Mouse (Mus musculus): ENCODE data around the gene 1700088E04Rik.

Gene 1700088E04Rik

DNA sequence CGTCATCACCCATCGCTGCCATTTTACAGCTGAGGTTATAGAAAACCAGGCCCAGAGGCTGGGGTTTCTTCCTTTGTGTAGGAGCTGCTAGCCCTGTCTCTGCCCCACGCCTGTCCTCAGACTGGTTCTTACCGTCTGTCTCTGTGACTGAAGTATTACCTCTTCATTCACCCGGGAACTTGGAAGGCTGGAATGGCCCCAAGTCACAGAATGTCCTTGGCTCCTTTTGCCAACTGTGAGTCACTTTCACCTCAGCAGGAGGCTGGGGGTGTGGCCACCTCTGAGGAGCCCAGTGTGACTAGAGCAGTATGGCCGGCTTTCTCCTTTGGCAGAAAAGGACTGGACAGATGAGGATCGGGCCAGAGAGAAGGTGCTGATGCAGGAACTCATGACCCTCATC lies 9.6 kb downstream of the 1700088E04Rik start:
- peak in 1 of 2 experiments; percentile 26 for DNase-seq (ENCODE audit: low spot score in 2 of 2)

DNA sequence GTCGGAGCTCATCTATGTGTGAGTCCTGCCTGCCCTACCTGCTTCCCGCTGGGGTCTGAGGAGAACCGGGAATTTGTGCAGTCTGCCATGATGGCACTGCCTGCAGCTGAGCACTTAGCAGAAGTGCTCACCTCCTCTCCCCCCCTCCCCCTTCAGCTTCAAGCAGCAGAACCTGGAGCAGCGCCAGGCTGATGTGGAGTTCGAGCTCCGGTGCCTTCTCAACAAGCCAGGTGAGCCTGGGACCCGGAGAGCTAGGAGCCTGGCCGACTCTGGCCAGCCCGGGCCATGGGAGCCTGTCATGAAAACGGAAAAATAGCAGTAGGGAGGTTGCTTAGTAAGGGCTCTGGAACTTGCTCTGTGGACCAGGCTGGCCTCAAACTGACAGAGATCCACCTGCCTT lies 10.3 kb downstream of the 1700088E04Rik start:
- DNase-seq (ENCODE audit: low spot score in 2 of 2): no peak

DNA sequence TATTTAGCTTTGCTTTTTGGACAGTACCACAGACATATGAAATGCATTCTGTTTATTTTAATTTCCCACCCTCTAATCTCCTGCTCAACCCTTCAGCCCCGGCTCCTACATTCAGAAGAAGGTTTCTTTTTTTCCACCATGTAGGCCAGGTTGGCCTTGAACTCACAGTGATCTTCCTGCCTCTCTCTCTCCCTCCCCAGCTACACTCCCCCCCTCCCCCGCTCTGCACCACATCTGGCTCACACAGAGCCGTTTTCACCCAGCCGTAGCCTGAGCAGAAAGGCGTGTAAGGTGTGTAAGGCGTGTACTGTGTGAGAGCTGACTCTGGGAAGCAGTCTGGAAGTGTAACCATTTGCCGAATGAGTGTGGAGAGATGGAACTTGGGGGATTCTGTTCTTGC lies 11.7 kb downstream of the 1700088E04Rik start:
- no peak for DNase-seq (ENCODE audit: low spot score in 2 of 2)

DNA sequence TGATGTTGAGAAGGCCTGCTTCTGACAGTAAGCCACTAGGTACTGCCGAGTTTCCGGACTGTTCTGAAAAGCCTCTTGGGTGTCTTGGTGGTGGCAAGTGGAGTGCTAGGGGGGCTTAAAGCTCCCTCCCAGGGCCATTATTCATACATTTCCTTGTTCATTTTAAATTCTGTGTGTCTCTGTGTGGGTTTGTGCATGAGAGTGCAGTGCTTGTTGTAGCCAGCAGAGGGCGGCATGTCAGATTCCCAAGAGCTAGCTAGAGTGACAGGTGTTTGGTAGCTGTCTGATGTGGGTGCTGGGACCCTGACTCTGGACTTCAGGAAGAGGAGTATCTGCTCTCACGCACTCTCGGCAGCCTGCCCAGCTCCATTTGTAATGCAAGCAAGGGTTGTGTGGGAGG lies 12.8 kb downstream of the 1700088E04Rik start:
- no peak for DNase-seq (ENCODE audit: low spot score in 2 of 2)

DNA sequence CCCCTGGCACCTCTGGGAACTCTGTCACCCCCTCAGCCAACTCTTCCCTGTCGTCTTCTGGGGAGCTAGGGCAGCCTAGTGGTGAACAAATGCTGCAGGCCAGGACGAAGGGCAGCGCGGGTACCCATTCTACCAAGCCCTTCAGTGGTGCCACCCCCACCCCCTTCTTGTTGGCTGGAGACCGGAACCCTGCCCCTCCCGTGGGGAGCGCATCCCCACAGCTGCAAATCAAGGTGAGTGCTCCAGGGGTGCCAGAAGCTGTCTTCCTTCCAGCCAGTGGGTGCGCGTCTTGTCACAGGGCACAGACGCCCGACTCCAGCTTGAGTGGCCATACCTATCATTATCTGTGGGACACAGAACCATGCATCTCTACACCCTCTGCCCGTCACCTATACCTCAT lies 14.0 kb downstream of the 1700088E04Rik start:
- no peak for DNase-seq (ENCODE audit: low spot score in 2 of 2)

DNA sequence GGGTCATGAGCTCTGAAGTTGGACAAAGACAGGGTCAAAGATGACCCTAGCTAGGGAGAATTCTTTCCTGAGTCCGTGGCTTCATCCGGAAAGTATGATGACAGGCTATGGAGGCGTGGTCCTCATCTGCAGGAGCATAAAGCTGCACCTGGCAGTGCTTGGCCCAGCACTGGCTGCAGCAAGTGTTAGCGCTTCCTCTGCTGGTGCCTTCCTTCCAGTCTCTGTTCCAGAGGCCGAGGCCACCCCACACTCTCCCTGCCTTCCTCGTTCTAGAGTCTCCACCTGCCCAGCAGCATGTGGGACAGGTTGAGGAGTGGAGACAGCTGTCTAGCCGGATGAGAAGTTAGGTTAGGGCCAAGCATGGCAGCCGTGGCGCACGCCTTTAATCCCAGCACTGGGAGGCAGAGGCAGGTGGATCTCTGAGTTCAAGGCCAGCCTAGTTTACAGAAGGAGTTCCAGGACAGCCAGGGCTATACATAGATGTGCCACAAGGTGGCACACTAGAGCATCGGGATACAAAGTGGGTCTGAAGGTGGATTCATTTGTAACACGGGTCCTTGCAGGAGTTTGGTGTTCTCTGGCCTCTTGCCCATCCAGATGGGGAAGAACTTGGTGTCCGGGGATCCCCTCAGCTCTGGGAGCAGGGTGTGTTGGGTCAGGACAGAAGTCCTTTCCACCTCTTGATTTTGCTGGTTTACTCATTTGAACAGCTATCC lies 14.7 kb downstream of the 1700088E04Rik start:
- DNase-seq (ENCODE audit: low spot score in 2 of 2): peak in 1 of 2 experiments; percentile 14

DNA sequence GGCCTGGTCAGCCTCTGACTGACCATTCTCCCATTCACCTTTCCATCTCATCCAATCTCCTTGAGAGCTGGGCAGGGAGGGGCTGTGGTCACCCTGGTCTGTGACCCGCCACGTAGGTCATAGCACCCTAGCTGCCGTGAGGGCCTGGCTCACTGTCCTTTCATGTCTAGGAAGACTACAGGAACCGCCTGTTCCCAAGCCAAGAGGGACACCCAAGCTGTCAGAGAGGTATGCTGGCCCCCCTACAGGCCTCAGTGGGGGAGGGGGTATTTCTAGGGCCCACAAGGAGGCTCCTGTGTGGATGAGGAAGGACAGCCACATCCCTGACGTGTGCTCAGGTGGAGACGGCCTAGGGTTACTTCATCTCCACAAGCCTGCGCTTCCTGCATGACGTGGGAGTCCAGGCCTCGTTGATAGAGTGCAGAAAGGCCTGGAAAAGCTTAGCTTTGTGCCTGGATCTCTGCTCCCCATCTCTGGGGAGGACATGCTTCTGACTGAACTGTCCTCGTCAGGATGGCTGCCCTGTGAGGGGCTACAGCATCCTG lies 16.6 kb downstream of the 1700088E04Rik start:
- no peak for DNase-seq (ENCODE audit: low spot score in 2 of 2)

DNA sequence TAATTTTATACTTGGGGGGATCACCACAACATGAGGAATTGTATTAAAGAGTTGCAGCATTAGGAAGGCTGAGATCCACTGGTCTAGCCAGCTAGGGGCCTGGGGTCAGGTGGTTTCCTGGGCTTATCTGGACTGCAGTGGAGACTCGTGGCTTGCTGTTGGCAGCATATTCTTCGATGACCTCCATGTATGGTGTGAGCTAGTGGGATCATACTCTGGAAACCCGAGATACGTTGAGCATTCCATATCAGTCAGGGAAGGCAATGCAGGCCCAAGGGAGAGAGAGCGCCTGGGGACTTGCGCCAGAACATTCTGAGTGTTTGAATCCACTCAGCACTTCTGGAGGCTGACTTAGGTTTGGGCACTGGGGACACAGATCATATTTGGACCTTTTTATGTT lies 17.3 kb downstream of the 1700088E04Rik start:
- DNase-seq (ENCODE audit: low spot score in 2 of 2): no peak

DNA sequence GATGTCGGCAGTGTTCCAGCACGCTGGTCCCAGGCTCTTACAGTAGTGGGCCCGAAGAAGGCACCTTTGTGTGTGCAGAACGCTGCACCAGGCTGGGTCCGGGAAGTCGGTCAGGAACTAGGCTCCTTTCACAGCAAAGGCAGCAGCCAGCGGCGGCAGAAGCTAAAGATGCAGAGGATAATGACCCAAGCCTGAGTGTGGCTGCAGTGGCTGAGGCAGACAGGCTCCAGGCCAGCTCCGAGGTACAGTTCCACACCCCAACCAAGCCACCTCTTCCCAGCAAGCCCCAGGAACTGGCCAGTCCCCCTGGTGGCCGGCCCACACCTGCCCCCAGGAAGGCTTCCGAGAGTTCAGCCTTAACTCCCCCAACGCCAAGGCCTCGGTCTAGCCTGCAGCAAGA lies 18.5 kb downstream of the 1700088E04Rik start:
- no peak for DNase-seq (ENCODE audit: low spot score in 2 of 2)

DNA sequence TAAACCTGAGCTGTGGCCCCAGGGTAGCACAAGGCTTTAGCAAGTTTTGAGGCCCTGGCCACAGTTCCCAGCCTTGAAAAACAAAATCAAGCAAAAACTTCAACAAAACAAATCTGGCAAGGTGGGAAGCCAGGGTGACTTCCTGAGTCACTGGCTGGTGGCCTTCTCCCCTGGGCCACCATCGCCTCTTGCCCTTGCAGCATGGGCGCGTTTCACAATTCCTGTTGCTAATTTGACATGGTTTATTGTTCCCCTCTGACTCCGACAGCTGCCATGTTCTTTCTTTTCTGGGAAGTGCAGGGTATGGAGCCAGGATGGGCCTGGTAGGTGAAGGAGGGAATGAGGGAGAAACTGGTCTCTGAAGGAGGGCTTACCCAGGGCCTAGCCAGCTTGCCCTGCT lies 18.9 kb downstream of the 1700088E04Rik start:
- no peak for DNase-seq (ENCODE audit: low spot score in 2 of 2)

DNA sequence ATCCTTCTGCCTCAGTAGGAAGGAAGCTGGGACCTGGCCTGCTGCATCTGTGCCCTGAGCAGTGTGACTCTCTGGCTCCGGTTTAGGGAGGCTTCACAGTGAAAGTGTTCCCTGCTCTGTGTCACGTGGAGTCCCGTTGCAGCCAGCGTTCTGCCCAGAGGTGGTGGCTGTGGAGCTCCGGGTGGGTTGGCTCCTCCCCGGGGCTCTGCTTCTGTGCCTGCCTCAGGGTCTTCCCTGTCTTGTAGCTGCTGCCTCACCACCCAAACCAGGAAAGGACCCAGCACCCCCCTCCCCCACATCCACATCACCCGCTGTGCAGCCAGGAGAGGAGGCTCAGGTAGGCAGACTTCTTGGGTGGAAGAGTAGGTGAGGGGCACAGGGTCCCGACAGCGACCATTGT lies 21.6 kb downstream of the 1700088E04Rik start:
- no peak for DNase-seq (ENCODE audit: low spot score in 2 of 2)

DNA sequence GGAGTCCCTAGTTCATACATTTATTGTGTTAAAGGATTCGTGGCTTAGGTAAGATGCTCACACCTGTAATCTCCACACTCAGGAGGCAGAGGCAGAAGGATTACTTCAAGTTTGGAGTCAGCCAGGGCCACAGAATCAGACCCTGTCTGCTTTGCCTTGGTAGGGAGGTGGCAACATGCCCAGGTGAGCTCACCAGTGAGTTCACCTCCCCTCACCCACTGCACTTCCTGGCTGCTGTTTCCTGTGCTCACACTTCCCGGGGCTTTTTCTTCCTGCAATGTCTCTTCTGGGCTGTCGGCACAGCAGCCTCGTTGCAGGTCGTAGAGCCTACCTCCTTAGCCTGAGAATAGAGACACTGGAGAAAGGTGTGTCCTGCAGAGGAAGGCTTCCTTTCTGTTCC lies 25.8 kb downstream of the 1700088E04Rik start:
- no peak for DNase-seq (ENCODE audit: low spot score in 2 of 2)

DNA sequence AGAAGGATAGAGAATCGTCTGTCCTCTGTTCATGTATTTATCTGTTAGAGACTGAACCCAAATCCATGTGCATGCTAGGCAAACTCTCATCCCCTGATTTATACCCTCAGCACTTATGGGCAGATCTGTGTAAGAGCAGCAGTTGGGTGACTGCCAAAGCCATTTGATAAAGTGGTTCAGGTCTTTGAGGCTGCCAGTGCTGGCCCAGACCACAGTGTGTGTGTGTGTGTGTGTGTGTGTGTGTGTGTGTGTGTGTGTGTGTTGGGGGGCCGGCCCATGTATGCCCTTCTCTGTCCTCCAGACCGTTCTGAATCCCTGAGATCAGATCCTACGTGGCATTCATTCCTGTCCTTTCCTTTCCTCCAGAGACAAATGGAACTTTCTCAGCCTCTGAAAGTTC lies 29.3 kb downstream of the 1700088E04Rik start:
- DNase-seq (ENCODE audit: low spot score in 2 of 2): no peak

DNA sequence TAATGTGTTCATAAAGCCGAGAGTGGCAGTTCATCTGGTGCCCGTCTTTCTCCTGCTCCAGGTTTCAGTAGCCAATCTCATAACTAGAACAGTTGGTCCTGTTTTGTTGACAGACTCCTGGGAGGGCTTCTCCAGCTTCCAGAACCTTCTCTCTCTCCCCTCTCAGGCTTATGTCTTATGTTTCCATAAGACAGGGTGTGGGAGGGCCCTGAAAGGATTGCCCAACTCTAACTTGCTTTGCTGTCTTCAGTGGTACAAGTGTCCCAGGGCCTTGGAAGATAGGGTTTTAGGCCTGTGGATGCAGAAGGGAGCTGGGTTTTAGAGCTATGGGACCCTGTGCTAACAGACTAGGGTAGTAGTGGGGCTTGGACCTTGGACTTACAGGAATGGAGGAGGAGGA lies 30.5 kb downstream of the 1700088E04Rik start:
- no peak for DNase-seq (ENCODE audit: low spot score in 2 of 2)

DNA sequence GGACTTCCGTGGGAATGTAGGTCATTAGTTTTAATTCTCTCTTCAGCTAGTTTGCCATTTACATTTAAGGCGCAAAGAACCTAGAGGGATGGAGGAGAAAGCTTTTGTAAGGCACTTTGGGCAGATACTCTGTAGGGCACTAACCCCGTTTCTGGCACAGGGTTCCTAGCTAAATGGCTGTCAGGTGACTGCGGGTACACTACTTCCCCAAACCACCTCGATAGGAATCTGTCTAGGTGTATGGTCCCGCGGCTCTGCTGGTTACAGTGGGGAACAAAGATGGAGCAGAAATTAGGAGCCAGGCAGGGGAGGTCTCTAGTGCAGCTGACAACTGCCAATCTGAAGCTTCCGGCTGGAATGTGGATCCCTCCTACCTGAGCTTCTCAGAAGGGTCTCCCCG lies 31.0 kb downstream of the 1700088E04Rik start:
- no peak for DNase-seq (ENCODE audit: low spot score in 2 of 2)

DNA sequence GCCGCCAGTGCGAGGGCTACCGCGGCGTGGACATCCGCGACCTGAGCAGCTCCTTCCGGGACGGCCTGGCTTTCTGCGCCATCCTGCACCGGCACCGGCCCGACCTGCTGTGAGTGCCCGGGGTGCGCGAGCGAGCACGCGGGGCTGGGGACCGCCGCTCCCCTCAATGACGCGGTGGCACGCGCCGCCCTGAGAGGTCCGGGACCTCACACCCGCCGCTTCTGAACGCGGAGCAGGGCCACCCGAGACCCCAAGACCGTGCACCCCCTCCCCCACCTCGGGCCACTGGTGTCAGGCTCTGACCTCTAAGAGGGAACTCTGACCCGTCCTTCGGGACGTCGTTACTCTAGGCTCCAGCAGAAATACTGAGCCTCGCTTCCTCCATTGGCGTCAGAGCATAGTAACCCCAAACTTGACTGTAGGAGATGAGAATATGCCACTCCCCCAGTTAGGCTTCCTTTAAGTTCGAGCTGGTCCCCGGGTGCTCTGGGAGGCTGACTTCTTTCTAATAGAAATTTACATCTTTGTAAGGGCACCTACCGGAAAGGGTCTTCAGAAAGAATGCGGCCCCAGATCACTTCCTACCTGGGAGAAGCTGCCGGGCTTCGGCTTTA lies 31.6 kb downstream of the 1700088E04Rik start:
- no peak for DNase-seq (ENCODE audit: low spot score in 2 of 2)

DNA sequence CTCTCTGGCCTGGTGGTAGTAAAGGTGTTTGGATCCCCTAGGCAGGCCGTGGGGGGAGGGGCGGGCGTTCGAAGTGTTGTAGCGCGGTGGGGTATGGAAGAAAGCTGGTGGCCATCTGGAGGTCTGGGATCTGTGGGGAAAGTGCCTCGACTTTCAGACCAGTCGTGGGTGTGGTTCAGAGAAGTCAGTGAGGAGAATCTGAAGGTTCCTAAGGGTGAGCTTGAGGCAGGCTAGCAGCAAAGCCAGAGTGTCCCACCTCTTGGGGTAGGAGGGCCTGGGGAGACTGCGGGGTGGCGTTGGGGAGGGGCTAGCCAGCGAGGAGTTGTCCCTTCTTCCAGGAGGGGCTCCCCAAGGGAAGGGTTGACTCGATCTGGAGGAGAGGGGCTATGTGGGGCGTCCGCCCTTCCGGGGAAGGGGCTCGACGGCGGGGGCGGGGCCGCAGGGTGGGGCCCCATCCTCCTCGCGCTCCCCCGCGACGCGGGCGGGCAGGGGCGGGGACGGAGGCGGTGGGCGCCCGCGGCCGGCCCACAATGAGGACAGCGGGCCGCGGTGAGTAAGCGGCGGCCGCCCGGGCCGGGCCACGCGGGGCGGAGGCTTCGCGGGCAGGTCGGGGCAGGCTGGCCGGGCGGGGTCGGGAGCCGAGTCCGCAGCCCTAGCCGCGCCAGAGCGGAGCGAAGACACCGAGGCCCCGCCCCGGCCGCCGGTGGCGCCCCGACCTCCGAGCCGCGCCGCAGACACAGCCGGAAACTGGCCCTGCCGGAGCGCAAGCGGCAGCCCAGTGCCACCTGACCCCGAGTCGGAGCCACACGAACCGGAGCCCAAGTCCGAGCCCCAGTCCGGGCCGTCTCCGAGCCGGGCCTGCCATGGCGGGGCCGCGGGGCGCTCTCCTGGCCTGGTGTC lies 32.4 kb downstream of the 1700088E04Rik start, which contains the start of gene Micall1:
TSS of gene Micall1 (plus strand) at position 478 of the 900 bp plus-strand sequence.
- no peak for DNase-seq (ENCODE audit: low spot score in 2 of 2)

DNA sequence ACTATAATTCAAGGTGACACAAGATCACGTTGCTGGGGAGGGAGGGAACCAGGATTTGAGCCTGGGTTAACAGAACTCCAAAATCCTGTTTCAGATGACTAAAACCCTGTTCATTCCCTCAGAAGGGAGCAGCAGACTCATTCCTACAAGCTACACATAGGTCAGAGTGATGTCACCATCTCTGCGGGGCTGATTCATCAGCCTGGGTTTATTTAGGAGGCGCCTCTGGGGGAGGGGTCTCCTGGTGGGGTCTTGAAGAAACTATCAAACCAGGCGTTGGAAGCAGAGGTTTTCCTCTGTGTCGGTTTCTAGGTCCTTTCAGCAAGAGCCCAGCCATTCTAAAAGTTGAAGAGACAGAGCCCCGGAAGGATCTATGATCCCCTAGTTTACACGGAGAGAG lies 33.1 kb downstream of the 1700088E04Rik start:
- DNase-seq (ENCODE audit: low spot score in 2 of 2): no peak

DNA sequence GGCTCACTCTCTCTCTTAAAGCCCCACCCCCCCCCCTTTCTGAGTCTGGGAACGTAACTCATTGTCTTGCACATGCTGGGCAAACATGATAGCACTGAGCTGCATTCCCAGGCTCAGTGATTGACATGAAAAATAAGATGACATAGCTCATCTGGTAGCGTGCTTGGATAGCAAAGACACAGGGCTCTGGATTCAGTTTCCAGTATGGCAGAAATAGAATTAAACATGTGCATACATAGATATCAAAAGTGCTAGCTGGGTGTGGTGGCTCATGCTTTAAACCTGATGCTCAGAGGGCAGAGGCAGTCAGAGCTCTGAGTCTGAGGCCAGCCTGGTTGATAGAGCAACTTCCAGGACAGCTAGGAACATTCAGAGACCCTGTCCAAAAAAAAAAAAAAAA lies 35.2 kb downstream of the 1700088E04Rik start:
- no peak for DNase-seq (ENCODE audit: low spot score in 2 of 2)

DNA sequence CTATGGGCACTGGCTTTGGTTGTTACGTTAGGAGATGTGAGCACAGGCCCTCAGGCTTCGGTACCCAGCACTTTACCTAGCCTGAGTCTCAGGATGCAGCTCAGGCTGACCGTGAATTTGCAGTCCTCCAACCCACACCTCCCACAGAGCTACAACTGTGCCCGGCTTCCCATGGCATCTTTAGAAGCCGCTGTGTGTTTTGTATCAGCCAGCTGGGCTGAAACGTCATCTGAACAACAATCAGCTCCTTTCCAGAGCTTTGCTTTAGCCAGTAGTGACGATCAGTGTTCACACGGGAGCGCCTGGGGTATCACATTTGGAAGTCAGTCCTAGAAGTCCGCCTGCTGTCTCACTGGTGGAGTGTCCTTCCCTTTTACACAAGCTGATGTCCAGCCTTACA lies 37.8 kb downstream of the 1700088E04Rik start:
- DNase-seq (ENCODE audit: low spot score in 2 of 2): no peak

DNA sequence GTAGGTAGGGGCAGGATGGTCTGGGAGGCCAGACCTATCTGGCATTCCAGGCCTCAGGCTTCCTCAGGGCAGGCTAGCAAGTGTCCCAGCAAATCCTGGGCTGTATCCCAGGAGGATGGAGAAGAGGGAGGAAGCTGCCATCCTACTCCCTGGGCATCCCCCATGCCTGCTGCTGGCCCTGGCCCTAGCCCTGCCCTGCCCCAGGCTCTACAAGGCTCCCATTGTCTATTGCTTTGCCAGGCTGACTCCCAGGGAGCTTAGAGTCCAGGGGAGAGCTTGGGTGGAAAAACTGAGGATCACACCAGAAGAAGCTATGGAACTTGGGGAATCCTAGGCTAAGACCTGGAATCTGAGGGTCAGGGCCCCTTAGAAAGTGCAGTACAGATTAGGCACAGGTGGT lies 39.5 kb downstream of the 1700088E04Rik start:
- DNase-seq (ENCODE audit: low spot score in 2 of 2): no peak

DNA sequence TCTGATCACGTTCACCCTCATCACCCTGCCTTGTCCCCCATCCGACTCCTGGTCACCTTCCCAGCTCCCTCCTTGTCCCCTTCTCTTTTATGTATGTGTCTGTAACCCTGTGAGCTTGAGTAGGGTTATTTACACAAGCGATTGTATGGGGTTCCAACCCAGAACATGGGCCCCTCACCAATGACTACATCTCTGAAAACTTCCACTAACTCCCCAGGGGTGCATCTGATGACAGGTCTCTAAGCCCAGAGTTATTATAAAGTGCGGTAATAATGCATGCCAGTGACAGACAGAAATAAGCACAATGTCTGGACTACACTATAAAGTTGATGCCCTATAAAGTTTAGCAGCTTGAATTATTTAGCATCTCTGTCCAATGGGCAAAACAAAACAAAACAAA lies 40.7 kb downstream of the 1700088E04Rik start:
- no peak for DNase-seq (ENCODE audit: low spot score in 2 of 2)

Data from right cerebral cortex, postnatal 36 days (tissue).